Comparison of ENCODE assay signal across 19 mouse cellular contexts in the genomic region with DNA sequence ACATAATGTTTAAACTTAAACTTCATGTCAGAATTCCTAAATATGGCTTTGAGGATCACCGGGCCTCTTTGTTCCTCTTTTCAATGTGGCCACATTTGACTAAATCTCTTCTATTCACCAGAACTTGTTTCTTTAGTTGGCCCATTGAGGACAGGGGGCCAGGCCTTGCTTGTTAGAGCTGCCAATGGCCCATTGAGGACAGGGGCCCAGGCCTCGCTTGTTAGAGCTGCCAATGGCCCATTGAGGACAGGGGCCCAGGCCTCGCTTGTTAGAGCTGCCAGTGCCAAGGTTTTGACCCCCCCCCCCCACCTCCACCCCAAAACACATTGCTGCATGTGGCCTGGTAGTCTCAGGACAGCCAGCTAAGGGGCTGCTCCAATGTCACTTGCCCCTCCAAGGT. TPM values are rescaled to one million over a fixed set of nuclear protein-coding genes. Genes with fewer than 3 reads are reported as not detected.
"Had no signal": no experiment of that assay in that cellular context is flagged by ENCODE, and none has a peak within 500 bp of the region (broad histone marks: within the 10 kb centered on the region; RNA-seq: fewer than 3 reads in every experiment).

No protein-coding gene starts in this region.

- H3K36me3 ChIP-seq: lung, embryonic 15.5 days; midbrain, embryonic 13.5 days; midbrain, embryonic 15.5 days; neural tube, embryonic 12.5 days; stomach, embryonic 15.5 days had no signal

- H3K27me3 ChIP-seq: lung, embryonic 15.5 days; midbrain, embryonic 13.5 days; midbrain, embryonic 15.5 days; neural tube, embryonic 12.5 days; stomach, embryonic 15.5 days had no signal

- H3K27ac ChIP-seq: lung, embryonic 15.5 days; macrophage; midbrain, embryonic 13.5 days; midbrain, embryonic 15.5 days; neural tube, embryonic 12.5 days; stomach, embryonic 15.5 days; stomach, postnatal 0 days had no signal

- H3K4me3 ChIP-seq: lung, embryonic 15.5 days; megakaryocyte, embryonic 14.5 days; midbrain, embryonic 13.5 days; midbrain, embryonic 15.5 days; neural tube, embryonic 12.5 days; stomach, embryonic 15.5 days had no signal

- H3K9me3 ChIP-seq: lung, embryonic 15.5 days; megakaryocyte, embryonic 14.5 days; midbrain, embryonic 13.5 days; midbrain, embryonic 15.5 days; neural tube, embryonic 12.5 days; stomach, embryonic 15.5 days had no signal

- H3K9ac ChIP-seq: lung, embryonic 15.5 days; midbrain, embryonic 13.5 days; midbrain, embryonic 15.5 days; neural tube, embryonic 12.5 days; stomach, embryonic 15.5 days had no signal

- ATAC-seq: lung, postnatal 0 days; midbrain, embryonic 13.5 days; midbrain, embryonic 15.5 days had no signal

- H3K4me2 ChIP-seq: lung, embryonic 15.5 days; midbrain, embryonic 11.5 days; midbrain, embryonic 13.5 days; midbrain, embryonic 15.5 days; neural tube, embryonic 12.5 days; stomach, embryonic 15.5 days had no signal

- DNase-seq: lung, adult 2 months; lung, postnatal 14 days; lung, postnatal 36 days; right cerebral cortex, postnatal 14 days; thymus, adult 2 months; thymus, postnatal 14 days; thymus, postnatal 36 days had no signal

RNA-seq across cellular contexts. Expression of a gene that starts 3.5 kb away (rescaled TPM):
- total RNA-seq: megakaryocyte progenitor cell, adult 5-6 weeks; monocyte, adult 5-6 weeks had no signal
- polyA plus RNA-seq: macrophage; midbrain, embryonic 11.5 days; midbrain, embryonic 13.5 days; midbrain, embryonic 15.5 days had no signal
